Mouse (Mus musculus) CH12.LX (cell line): ENCODE measurements at regions not wholly inside any gene's neighbourhood (a gene's known extent, or its start where the extent isn't known, plus 50 kb on each side); places are given as distances from the start of the nearest gene placed in this dataset.

ENCODE experiments used
- CTCF ChIP-seq, 2 experiments: IDR thresholded peaks in 1 of 2; conservative IDR thresholded peaks in 1 of 2; 2 replicates each; pipeline ENCODE4 v1.5.1; 2011 to 2012; ENCODE audit warnings: low read depth in 2 of 2, low read length in 2 of 2, improper control_type of control experiment in 1 of 2, inconsistent platforms in 1 of 2, mild to moderate bottlenecking in 1 of 2, moderate library complexity in 1 of 2
- EP300 ChIP-seq: IDR thresholded peaks from 2 replicates; pipeline ENCODE4 v1.6.1; 2011; ENCODE audit warnings: low read length, improper control_type of control experiment
- GABPA ChIP-seq: IDR thresholded peaks from 2 replicates; pipeline ENCODE4 v1.6.1; 2012; ENCODE audit warnings: low read depth, low read length, improper control_type of control experiment, inconsistent platforms; ENCODE audit not compliant: insufficient replicate concordance
- IRF4 ChIP-seq: IDR thresholded peaks from 2 replicates; pipeline ENCODE4 v1.6.1; 2014; ENCODE audit warnings: low read depth, mild to moderate bottlenecking, inconsistent platforms, low read length, improper control_type of control experiment
- MXI1 ChIP-seq: IDR thresholded peaks from 2 replicates; pipeline ENCODE4 v1.6.1; 2011; ENCODE audit warnings: mild to moderate bottlenecking, low read depth, low read length, improper control_type of control experiment
- MYC ChIP-seq: IDR thresholded peaks from 2 replicates; pipeline ENCODE4 v1.6.1; 2011; ENCODE audit warnings: low read depth, mild to moderate bottlenecking, improper control_type of control experiment, low read length
- NRF1 ChIP-seq: IDR thresholded peaks from 2 replicates; pipeline ENCODE4 v1.6.1; 2014; ENCODE audit warnings: low read depth, mild to moderate bottlenecking, inconsistent platforms, low read length, improper control_type of control experiment, moderate library complexity
- POLR2A ChIP-seq: IDR thresholded peaks from 2 replicates; pipeline ENCODE4 v1.6.1; 2011; ENCODE audit warnings: low read depth, mild to moderate bottlenecking, improper control_type of control experiment, low read length
- RAD21 ChIP-seq: IDR thresholded peaks from 2 replicates; pipeline ENCODE4 v1.6.1; 2011; ENCODE audit warnings: low read depth, mild to moderate bottlenecking, low read length, improper control_type of control experiment, moderate library complexity
- UBTF ChIP-seq: IDR thresholded peaks from 2 replicates; pipeline ENCODE4 v1.6.1; 2012; ENCODE audit warnings: low read depth, mild to moderate bottlenecking, inconsistent platforms, low read length, improper control_type of control experiment, moderate library complexity
- USF1 ChIP-seq: IDR thresholded peaks from 2 replicates; pipeline ENCODE4 v1.6.1; 2014; ENCODE audit warnings: low read depth, mild to moderate bottlenecking, inconsistent platforms, low read length, improper control_type of control experiment
- USF2 ChIP-seq: conservative IDR thresholded peaks from 2 replicates; pipeline ENCODE4 v1.6.1; 2011; ENCODE audit warnings: low read depth, low read length, improper control_type of control experiment
- ZKSCAN1 ChIP-seq: IDR thresholded peaks from 2 replicates; pipeline ENCODE4 v1.6.1; 2012; ENCODE audit warnings: low read depth, inconsistent platforms, low read length, improper control_type of control experiment, borderline replicate concordance

DNA sequence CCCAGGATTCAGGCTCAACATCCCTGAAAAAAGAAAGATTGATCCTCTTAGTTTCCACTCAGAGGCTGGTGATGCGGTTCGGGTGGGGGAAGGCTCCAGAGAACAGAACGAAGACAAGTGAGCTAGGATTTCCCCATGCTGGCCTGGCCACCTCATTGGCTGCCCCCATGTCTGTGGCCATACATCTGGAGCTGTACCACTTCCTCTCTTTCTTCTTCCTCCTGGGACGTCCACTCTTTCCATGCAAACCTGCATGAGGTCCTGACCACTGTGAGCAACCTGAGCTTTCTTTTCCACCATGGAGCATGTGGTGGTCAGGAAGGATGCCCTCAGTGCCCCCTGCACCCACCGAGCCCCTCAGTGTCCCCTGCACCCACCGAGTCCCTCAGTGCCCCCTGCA lies 288.8 kb downstream of the Irs2 start:
- no peak for TF ChIP-seq POLR2A
- TF ChIP-seq MXI1: no peak
- TF ChIP-seq NRF1: no peak
- peak; percentile 54 for TF ChIP-seq EP300
- TF ChIP-seq MYC: no peak
- no peak for TF ChIP-seq RAD21
- TF ChIP-seq CTCF (conservative IDR thresholded peaks at IDR 0.05 in 1 of 2, IDR thresholded peaks at IDR 0.05 in 1 of 2; ENCODE audit: low read depth in 2 of 2, low read length in 2 of 2): no peak
- no peak for TF ChIP-seq UBTF
- no peak for TF ChIP-seq ZKSCAN1
- TF ChIP-seq GABPA: no peak
- peak; percentile 68; the same call in 1 of the 2 replicates for TF ChIP-seq IRF4
- TF ChIP-seq USF2: no peak
- TF ChIP-seq USF1: no peak
